Mouse (Mus musculus) intestine, embryonic 14.5 days (tissue): ENCODE measurements around the gene Apoc1. TPM values are rescaled to one million over a fixed set of nuclear protein-coding genes. Genes with fewer than 3 reads are reported as not detected.

ENCODE experiments used
- ATAC-seq: fragments of 200-750 bp; cut with Nextera tagmentation; replicated peaks from 2 replicates; pipeline ENCODE4 v1.8.0; 2017; ENCODE audit warnings: low read depth, moderate number of reproducible peaks, moderate TSS enrichment, moderate library complexity; ENCODE audit not compliant: low FRiP score, low TSS enrichment
- DNase-seq: peaks from one replicate; pipeline ENCODE4 v3.0.0-alpha.2; 2018; ENCODE audit warnings: low spot score
- H3K27ac ChIP-seq: fragments of 300-500 bp; sonication (generic); 2 replicates; pipeline ENCODE4 v1.5.1; 2014; ENCODE audit warnings: low read depth, mild to moderate bottlenecking, control low read depth
- H3K27me3 ChIP-seq: fragments of 300-500 bp; sonication (generic); replicated peaks from 2 replicates; pipeline ENCODE4 v1.6.1; 2014; ENCODE audit warnings: low read length, control low read depth; ENCODE audit not compliant: control insufficient read depth, insufficient read depth
- H3K36me3 ChIP-seq: fragments of 300-500 bp; sonication (generic); 2 replicates; pipeline ENCODE4 v1.6.1; 2014; ENCODE audit warnings: low read length, control low read depth; ENCODE audit not compliant: control insufficient read depth, insufficient read depth
- H3K4me1 ChIP-seq: fragments of 300-500 bp; sonication (generic); replicated peaks from 2 replicates; pipeline ENCODE4 v1.6.1; 2014; ENCODE audit warnings: low read length, control low read depth, mixed read lengths; ENCODE audit not compliant: control insufficient read depth, insufficient read depth
- H3K4me2 ChIP-seq: fragments of 300-500 bp; sonication (generic); 2 replicates; pipeline ENCODE4 v1.6.1; 2014; ENCODE audit warnings: low read length
- H3K4me3 ChIP-seq: fragments of 300-500 bp; sonication (generic); 2 replicates; pipeline ENCODE4 v1.5.1; 2014; ENCODE audit warnings: low read depth, low read length, control low read depth, mixed read lengths
- H3K9ac ChIP-seq: fragments of 300-500 bp; sonication (generic); 2 replicates; pipeline ENCODE4 v1.6.1; 2014; ENCODE audit warnings: mild to moderate bottlenecking, low read length
- H3K9me3 ChIP-seq: fragments of 300-500 bp; sonication (generic); 2 replicates; pipeline ENCODE4 v1.6.1; 2016; ENCODE audit warnings: low read length, control low read depth; ENCODE audit not compliant: control insufficient read depth
- WGBS: fragments of 180-500 bp; shearing (Covaris S2); extraction: QIAGEN DNeasy Blood & Tissue Kit; methylation state at CpG from one replicate; pipeline ENCODE4 v1.1.7; 2014; 5-methylcytosine and 5-hydroxymethylcytosine counted together
- polyA plus RNA-seq: library from polyadenylated mRNA; unstranded; fragments of >200 nt; fragmentation: Nextera tagmentation; extraction: Ambion mirVana; gene quantifications from 2 replicates; pipeline ENCODE4 v1.2.1, GENCODE M21; 2014

The Apoc1 gene
- 8.3 and 9.1 TPM in 2 replicates for polyA plus RNA-seq

DNA sequence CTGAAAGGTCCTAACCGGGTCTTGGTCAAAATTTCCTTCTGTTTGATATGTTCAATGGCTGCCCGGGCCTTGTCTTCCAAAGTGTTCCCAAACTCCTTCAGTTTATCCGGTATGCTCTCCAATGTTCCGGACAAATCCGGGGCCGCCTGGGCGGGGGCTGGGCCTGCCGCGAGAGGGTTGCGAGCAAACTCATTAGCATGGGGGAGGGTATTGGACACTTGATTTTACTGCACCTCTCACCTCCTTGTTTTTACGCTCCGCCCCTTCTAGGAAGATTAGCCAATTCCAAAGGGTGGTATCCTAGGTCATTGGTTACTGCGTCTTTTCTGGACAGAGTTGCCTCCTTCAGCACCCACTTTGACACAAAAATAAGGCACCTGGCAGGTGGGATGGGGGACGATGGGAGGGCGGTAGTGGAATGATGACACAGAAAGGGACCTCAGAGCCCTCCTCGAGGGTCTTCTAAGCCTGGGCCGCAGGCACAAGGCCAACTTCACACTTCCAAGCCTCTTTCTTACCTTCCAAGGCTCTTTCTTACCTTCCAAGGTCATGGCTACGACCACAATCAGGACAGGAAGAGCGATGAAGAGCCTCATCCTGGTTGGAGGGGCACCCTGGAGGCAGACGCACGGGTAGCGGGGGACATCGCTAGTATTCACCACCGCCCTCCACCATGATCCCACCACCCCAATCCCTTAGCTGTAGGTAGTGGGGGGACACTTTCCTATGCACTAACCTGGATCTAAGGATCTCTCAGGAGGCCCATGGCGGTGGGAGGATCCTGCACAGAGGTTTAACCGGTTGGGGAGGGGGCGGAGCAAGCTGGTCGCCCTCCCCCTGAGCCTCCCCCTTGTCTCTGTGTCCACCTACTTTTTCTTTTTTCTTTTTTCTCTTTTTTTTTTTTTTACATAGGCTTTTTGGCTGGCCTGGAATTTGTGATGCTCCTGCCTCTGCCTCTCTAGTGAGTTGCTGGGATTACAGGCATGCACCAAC is at the start of gene Apoc1:
Apoc1 (minus strand) TSS at position 788 of the 993 bp plus-strand sequence.
- H3K4me3 ChIP-seq: no peak within 1 kb of the TSS

DNA sequence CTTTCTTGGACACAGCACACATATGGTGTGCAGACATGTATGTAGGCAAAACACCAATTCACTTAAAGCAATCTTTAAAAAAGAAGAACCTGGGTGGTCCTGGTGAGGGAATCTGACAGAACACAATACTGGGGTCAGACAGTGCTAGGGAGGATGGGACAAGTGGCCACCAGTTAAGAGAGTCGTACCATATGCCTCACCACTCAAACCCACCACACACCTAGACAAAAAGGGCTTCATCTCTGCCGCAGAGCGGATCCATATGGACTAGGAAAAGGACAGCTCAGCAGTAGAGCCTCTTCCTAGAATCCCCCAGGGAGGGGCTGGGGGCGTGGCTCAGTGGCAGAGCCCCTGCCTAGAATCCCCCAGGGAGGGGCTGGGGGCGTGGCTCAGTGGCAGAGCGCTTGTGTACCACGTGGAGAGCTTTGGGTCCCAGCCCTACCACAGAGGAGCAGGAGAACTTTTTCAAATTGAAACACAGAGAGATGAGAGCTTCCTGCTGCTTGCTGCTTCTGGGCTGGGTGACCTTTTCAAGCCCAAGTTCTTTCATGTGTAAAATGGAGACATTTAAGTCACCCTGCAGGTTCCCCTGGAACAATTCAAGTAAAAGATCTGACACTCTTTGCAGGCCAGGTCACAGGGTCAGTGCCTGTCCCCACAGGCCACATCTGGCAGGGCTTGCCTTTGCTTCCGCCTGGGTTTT is 49.0 kb upstream of the Apoc1 start:
- WGBS: 11% methylated on average over 8 of the region's 8 CpGs
- Histone ChIP-seq H3K36me3 (peaks cover 59% of the 10 kb centered on the region), H3K9ac (no peak overlapping the region), H3K4me2 (no peak overlapping the region), H3K4me1 (peaks cover 26% of the 10 kb centered on the region), H3K27me3 (no peaks in the 10 kb centered on the region), H3K4me3 (no peak overlapping the region), H3K9me3 (no peaks in the 10 kb centered on the region), H3K27ac (no peak overlapping the region; the same call in 1 of the 2 replicates)
- DNase-seq (no peak), ATAC-seq (peak; percentile 23; the same call in 1 of the 2 replicates)

More for the DNA sequence above, at the start of gene Apoc1:
- DNase-seq (no peak), ATAC-seq (no peak)
- Histone ChIP-seq H3K9ac (0 out of 2 replicates have a peak within 1 kb of the TSS, but pooled peaks have one; percentile 0), H3K4me1 (peaks cover 4% of the 10 kb centered on the region), H3K9me3 (no peaks in the 10 kb centered on the region), H3K36me3 (no peaks in the 10 kb centered on the region), H3K27me3 (no peaks in the 10 kb centered on the region), H3K27ac (no peak within 1 kb of the TSS), H3K4me2 (no peak within 1 kb of the TSS)
- 47% methylated on average over 28 of the region's 28 CpGs for WGBS

DNA sequence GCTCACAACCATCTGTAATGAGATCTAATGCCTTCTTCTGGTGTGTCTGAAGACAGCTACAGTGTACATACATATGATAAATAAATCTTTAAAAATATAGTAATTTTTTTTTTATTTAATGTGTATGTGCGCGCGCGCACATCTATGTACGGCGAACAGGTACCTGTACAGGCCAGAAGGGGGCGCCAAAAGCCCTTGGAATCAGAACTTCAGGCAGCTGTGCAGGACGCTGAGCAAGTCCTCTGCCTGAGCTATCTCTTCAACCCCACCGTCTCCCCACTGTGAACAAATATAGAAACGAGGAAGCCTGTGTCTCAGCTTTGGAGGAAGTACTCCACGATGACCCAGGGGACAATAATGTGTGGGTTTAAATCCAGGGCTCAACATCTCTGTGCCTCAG is 47.8 kb upstream of the Apoc1 start:
- H3K4me3 ChIP-seq: no peak overlapping the region
- H3K4me2 ChIP-seq: no peak overlapping the region
- 88% methylated on average over 11 of the region's 11 CpGs for WGBS
- DNase-seq: no peak
- H3K36me3 ChIP-seq: peaks cover 66% of the 10 kb centered on the region
- no peaks in the 10 kb centered on the region for H3K9me3 ChIP-seq
- H3K9ac ChIP-seq: no peak overlapping the region
- peaks cover 16% of the 10 kb centered on the region; the same call in 1 of the 2 replicates for H3K4me1 ChIP-seq
- no peak overlapping the region for H3K27ac ChIP-seq
- no peak for ATAC-seq
- H3K27me3 ChIP-seq: no peaks in the 10 kb centered on the region

DNA sequence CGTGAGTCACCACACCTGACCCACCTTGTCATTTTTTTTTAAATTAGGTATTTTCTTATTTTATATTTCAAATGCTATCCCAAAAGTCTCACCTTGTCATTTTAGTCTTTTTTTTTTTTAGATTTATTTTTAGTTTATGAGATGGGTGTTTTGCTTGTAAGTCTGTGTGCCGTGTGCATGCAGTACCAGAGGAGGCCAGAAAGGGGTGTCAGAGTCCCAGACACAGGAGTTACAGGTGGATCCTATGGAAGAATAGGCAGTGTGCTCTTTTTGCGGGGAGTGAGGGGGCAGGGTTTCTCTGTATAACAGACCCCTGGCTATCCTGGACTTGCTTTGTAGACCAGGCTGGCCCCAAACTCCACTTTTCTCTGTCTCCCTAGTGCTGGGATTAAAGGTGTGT is 46.3 kb upstream of the Apoc1 start:
- H3K9ac ChIP-seq: no peak overlapping the region
- no peak overlapping the region for H3K27ac ChIP-seq
- WGBS: 86% methylated on average over 3 of the region's 3 CpGs
- no peak overlapping the region for H3K4me2 ChIP-seq
- ATAC-seq (no peak), DNase-seq (no peak)
- 0 out of 2 replicates have a peak, but pooled peaks cover 9% of the 10 kb centered on the region for H3K4me1 ChIP-seq
- H3K36me3 ChIP-seq: peaks cover 69% of the 10 kb centered on the region
- no peaks in the 10 kb centered on the region for H3K9me3 ChIP-seq
- no peak overlapping the region for H3K4me3 ChIP-seq
- no peaks in the 10 kb centered on the region for H3K27me3 ChIP-seq

DNA sequence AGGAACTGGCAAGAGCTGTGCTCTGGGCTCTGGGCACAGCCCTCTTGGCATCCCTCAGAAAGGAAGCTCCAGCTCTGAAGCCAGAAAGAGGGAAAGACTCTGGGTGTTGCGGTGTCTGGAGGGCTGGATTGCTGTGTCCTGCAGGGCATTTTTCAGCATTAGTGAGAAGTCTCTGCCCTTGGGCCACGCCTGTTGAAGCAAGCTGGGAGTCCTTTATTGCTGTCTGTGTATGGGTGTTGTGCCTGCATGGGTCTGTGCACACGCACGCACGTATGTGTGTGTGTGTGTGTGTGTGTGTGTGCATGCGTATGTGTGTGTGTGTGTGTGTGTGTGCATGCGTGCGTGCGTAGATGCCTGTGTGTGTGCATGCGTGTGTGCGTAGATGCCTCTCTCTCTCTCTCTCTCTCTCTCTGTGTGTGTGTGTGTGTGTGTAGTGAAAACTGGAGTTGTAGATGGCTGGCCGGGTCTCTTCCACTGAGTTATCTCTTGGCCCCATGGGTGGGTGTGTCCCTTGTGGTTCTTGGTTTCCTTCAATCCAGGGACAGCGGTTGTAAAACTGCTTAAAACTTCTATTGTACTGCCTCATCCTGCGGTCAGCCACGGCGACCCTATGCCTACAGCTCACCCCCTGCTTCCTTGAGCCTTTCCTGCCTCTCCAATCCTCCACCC is 44.1 kb upstream of the Apoc1 start:
- Histone ChIP-seq H3K4me2 (no peak overlapping the region), H3K4me1 (no peaks in the 10 kb centered on the region), H3K36me3 (peaks cover 74% of the 10 kb centered on the region), H3K27ac (no peak overlapping the region), H3K9me3 (no peaks in the 10 kb centered on the region), H3K4me3 (no peak overlapping the region), H3K27me3 (no peaks in the 10 kb centered on the region), H3K9ac (no peak overlapping the region)
- ATAC-seq: no peak
- 87% methylated on average over 16 of the region's 16 CpGs for WGBS
- DNase-seq: no peak

DNA sequence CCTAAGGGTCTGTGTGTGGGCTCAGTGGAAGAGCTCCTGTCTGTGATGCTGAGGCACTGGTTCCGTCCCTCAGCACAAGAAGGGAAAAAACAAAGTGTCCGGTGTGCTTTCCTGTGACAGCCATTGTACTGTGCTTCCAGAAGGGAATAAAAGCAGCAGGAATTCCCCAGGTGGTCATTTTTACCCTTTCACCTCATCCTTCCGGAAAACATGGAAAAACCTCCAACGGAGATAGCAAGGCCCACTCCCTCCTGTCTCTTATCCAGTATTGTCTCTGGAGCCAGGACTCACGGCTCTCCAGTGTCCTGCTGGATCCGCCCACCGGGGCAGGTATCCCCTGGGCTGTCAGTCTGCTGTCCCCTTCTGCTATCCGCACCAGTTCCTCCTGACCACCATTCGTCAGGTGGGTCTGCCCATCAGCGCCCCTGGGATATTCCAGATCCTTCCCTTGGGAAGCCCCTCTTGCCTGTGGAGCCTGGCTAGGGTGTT is 41.8 kb upstream of the Apoc1 start:
- Histone ChIP-seq H3K27ac (no peak overlapping the region), H3K9me3 (no peaks in the 10 kb centered on the region), H3K27me3 (no peaks in the 10 kb centered on the region), H3K9ac (no peak overlapping the region), H3K4me1 (no peaks in the 10 kb centered on the region), H3K36me3 (peaks cover 85% of the 10 kb centered on the region), H3K4me3 (no peak overlapping the region), H3K4me2 (no peak overlapping the region)
- DNase-seq (no peak), ATAC-seq (no peak)
- 87% methylated on average over 10 of the region's 10 CpGs for WGBS

DNA sequence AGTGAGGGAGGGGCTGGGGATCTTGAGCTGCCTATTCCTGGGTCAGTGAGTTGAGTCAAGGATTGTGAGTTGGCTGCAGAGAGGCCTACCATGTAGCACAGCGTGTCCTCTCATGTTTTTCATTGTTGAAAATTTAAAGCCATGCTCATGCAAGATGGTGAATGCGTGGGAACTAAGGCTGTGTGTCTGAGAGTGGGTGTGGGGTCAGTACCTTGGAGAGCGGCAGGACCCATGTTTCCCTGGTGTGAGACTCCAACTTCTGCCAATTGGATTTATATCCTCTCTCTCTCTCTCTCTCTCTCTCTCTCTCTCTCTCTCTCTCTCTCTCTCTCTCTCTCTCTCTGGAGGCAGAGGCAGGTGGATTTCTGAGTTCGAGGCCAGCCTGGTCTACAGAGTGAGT is 34.1 kb upstream of the Apoc1 start:
- 85% methylated on average over 4 of the region's 4 CpGs for WGBS
- Histone ChIP-seq H3K4me3 (no peak overlapping the region), H3K4me2 (no peak overlapping the region), H3K9me3 (peaks cover 3% of the 10 kb centered on the region; the same call in 1 of the 2 replicates), H3K4me1 (no peaks in the 10 kb centered on the region), H3K36me3 (peaks cover 90% of the 10 kb centered on the region), H3K9ac (no peak overlapping the region), H3K27me3 (no peaks in the 10 kb centered on the region), H3K27ac (no peak overlapping the region)
- DNase-seq (no peak), ATAC-seq (no peak)

DNA sequence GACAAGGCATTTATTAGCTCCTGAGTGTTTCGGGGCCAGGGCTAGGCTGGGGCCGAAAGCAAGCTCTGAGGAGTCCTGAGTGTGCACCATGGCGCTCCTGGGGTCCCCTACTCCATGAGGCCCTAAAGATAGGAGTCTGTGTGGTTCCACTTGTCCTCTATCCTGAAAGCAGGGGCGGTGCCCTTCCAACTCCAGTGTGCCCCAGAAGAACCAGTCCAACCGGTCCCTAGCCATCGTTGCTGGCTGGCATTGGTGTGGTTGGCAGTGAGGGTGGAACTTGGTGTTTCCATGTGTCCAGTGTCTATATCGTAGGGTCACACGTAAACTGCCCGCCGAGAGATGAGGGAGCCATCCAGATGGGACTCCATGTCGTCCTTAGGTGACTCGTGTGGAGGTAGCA is 31.7 kb upstream of the Apoc1 start:
- no peaks in the 10 kb centered on the region for H3K27me3 ChIP-seq
- ATAC-seq: no peak
- H3K4me1 ChIP-seq: no peaks in the 10 kb centered on the region
- H3K36me3 ChIP-seq: peaks cover 81% of the 10 kb centered on the region
- no peak overlapping the region for H3K4me2 ChIP-seq
- H3K27ac ChIP-seq: no peak overlapping the region
- DNase-seq: no peak
- WGBS: 94% methylated on average over 12 of the region's 12 CpGs
- H3K9ac ChIP-seq: no peak overlapping the region
- H3K9me3 ChIP-seq: peaks cover 14% of the 10 kb centered on the region
- H3K4me3 ChIP-seq: no peak overlapping the region
